Mouse (Mus musculus): ENCODE measurements at regions not wholly inside any gene's neighbourhood (a gene's known extent, or its start where the extent isn't known, plus 50 kb on each side); places are given as distances from the start of the nearest gene placed in this dataset.

DNA sequence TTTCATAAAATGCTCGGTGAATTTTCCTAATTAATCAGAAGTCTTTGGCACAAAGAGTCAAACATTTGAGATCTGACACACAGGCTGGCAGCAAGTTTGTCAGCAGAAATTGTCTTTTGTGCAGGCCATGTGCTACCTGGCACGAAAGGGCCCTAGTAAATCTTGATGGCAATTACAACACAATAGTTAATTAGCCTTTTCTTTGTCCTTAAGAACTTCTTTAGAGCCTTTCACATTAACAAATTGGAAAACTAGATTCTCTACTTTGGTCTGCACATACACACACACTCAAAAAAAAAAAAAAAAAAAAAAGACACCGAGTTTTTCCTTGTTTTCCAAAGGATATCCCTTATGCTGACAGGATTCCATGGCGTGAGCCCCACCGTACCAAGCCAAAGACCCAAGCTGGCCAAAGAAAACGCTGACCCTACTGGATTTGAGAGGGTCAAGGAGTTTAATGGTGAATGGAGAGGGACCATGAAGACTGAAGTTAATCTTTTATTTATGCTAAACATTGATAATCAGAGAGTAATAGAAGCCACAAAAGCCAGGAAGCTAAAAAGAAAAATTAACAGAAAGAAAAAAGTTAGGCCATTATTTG, 113.2 kb upstream of the Tll1 start:
- TF ChIP-seq POLR2A (IDR thresholded peaks at IDR 0.05; ENCODE audit: low read depth, low read length) (no peak), CTCF (IDR thresholded peaks at IDR 0.05; ENCODE audit: borderline replicate concordance, insufficient read depth, low read length) (no peak)
